Mouse (Mus musculus) CD4-positive helper T cell, adult 2 months (primary cell): ENCODE results near the gene AC161166.1.
A peak's percentile ranks its signal among the peaks of the same experiment; 100 is the strongest.

Source experiments
- DNase-seq: peaks from one replicate; pipeline ENCODE4 v3.0.0-alpha.2; 2012; ENCODE audit warnings: low read depth, missing footprints, low spot score

The AC161166.1 gene

DNA sequence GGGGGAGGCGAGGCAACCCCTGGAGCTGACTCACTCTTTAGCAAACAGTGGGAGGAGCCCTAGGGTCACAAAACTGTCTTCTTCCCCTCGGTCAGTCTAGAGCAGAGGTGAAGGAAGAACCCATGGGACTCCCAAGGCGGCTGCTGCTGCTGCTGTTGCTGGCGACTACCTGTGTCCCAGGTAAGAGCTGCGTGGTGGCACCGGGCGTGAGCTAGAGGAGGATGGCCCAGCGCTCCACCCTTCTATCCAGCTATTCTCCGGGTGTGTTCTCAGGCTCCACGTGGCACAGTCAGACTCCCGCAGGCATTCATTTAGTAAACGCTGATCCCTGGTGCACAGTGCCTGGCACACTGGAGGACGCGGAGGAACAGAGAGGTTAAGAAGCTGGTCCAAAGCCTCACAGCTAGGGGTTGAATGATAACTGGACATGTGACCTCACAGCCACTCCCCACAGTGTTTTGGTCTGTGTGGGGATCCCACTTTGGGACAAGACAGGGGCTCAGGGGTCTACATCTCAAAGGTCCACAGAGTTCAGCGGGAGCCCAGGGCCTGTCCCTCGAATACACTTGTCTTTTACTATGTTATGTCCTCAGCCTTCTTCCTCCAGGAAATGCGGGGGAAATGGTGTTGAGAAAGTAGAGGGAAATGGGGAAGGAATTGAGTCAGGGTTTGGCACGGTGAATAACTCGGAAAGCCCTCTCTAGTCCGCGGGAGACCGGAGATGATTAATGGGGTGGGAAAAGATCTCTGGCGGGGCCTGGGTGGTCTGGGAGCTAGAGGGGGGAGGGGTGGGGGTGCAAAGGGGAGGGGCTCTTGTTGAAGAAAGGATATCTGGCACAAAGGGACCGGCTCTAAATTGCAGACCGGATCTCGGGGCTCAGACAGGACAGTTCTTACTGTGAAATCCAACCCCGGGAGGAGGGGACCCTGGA lies 49.6 kb downstream of the AC161166.1 start, which contains the start of gene Plaur:
TSS of gene Plaur (plus strand) at position 97 of the 932 bp plus-strand sequence.
- peak; percentile 39 for DNase-seq

DNA sequence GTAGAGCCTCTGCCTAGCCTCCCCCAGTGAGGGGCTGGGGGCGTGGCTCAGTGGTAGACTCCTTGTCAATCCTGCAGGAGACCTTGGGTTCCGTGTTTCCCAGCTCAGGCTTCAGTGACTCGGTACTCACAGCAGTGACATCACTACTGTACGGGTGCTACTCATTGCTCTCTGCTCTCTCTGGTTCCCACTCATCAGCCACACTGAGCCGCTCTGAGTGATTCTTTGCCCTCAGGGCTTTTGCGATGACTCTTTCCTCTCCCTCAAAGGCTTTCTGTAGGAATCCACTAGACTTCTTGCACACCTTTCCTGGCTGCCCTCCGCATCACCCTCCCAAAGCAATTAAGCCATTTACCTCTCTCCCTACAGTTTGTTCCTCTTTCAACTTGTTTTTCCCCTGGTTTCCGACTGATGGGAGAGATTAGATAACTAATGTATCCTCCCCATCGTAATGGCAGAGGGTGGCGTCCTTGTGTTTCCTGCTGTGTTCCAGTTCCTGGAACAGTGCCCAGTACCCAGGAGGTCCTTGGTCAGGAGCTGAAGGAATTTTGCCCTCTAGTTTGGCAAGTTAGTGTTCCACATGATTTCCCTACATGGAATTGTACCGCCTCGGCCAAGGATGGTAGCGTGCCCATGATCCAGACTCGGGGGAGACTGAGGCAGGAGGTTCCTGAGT lies 50.7 kb downstream of the AC161166.1 start:
- no peak for DNase-seq
